Mouse (Mus musculus) central nervous system, embryonic 18 days (tissue): ENCODE results near the gene Bicd2. TPM values are rescaled to one million over a fixed set of nuclear protein-coding genes. Genes with fewer than 3 reads are reported as not detected.

Experiments used
- polyA plus RNA-seq: library from polyadenylated mRNA; depleted of rRNA; stranded (reverse); fragments of >200 nt; gene quantifications from 2 replicates; pipeline ENCODE4 v1.2.3, GENCODE M21; 2012; rRNA removed

Bicd2 gene
- 38.4 and 40.1 TPM in 2 replicates for polyA plus RNA-seq

DNA sequence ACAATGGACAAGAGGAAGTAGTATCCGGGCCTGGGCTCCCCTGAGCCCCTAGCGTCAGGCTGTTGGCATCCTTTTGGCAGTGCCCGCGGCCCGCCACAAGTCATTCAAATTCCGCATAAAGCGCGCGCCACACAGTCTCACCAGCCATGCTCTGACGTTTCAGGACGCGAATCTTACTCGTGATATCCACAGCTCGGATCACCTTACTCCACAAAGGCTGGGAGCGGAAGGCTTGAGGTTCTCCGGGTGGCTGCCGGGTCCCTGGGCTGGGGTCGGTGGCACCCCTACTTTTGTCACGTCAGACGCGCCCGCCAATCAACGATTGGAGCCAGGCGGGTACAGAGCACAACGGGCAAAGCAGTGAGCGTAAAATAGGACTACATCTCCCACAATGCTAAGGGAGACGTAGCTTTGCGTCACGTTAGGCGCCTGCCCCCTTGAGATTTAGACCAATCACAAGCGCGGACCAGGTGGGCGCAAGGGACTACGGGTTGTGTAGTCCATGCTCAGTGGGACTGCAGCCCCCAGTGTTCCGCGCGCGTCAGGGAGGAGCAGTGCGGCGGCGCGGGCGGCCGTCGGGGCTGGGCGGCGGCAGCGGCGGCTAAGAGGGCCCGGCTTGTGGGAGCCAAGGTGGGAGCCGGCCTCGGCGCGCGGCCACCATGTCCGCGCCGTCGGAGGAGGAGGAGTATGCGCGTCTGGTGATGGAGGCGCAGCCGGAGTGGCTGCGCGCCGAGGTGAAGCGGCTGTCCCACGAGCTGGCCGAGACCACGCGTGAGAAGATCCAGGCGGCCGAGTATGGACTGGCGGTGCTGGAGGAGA lies at the start of gene Bicd2:
Gene Bicd2, plus strand, starts transcription at position 574 of the 819 bp plus-strand sequence.

DNA sequence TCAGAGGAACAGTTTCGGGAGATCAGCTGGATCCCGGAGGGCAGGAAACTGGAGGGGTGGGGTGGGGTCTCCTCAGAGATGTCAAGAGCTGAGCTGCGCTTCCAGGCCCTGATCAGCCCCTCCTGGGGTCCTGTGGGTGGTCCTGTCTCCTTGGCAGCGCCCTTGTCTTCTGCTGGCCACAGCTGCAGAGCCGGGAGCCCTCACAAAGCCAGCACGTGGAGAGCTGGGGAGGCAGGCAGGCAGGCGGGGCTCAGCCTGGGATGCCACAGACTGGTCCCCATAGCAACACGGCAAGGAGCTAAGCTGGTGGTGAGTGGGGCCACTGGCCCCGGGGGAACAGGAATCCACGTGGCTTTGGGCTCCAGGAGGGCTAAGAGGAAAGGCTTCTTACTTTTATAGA lies 21.3 kb upstream of the Bicd2 start, which contains the start of gene Fgd3:
Gene Fgd3, minus strand, starts transcription at position 272 of the 400 bp plus-strand sequence.

DNA sequence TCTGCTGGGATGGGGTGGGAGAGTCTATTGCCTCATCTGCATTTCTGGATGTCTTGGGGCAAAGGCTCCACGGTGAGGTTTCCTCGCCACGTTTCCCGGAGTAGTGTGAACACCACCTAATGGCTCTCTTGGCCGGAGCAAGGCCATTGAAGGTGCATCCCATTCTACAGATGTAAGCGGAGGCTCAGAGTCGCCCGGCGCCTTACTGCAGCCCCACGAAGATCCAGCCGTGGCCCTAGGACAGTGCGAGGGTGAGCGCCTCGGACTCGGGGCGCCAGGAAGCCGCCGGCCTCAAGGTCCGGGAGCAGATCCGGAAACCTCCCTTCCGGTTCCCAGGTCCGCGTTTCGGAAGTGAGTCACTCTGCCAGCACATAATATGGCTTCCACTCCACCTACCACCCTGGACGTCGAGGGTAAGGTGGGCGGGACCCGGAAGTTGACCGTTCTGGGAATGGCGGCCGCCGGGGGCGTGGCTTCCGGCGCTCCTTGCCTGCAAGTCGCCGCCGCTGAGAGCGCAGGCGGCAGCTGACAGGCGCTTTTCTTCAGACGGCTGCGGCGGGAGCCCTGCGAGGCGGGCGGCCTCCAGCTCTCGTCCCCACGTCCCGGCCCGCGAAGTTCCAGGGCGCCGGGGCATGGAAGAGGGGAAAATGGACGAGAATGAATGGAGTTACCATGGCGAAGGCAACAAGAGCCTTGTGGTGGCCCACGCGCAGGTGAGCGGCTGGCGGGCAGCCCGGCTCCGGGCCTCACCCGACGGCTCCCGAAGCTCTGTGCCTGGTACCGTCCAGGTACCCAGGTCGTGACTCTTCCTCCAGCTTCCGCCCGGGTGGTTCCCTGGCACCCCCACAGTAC lies 79.6 kb downstream of the Bicd2 start, which contains the start of gene Ippk:
Gene Ippk, plus strand, starts transcription at position 496 of the 852 bp plus-strand sequence.

Other genes with a start within 250 kb of the Bicd2 start
- 41.3 and 48.8 TPM in 2 replicates for gene Wnk2, start 193.6 kb upstream of the Bicd2 start, polyA plus RNA-seq
- gene Ninj1, start 154.1 kb upstream of the Bicd2 start, polyA plus RNA-seq = 27.5 and 29.3 TPM in 2 replicates
- gene Card19, start 125.5 kb upstream of the Bicd2 start, polyA plus RNA-seq = 26.9 and 28.1 TPM in 2 replicates
- 0.35 and 0.60 TPM in 2 replicates for gene Susd3, start 92.9 kb upstream of the Bicd2 start, polyA plus RNA-seq
- 12.1 and 13.3 TPM in 2 replicates for gene Fgd3, start 21.3 kb upstream of the Bicd2 start, polyA plus RNA-seq
- gene Ippk, start 79.7 kb downstream of the Bicd2 start, polyA plus RNA-seq = 10.4 and 11.0 TPM in 2 replicates
- 0.32 and 0.36 TPM in 2 replicates for gene Tes3-ps, start 151.7 kb downstream of the Bicd2 start, polyA plus RNA-seq
- 2.1 and 2.8 TPM in 2 replicates for gene Ecm2, start 163.2 kb downstream of the Bicd2 start, polyA plus RNA-seq
- 1.0 and 11.4 TPM in 2 replicates for gene Aspn, start 202.9 kb downstream of the Bicd2 start, polyA plus RNA-seq
- 0.75 and 3.2 TPM in 2 replicates for gene Omd, start 240.9 kb downstream of the Bicd2 start, polyA plus RNA-seq